Mouse (Mus musculus) right cerebral cortex, adult 2 months (tissue): ENCODE data around the gene Gm49393.
A peak's percentile ranks its signal among the peaks of the same experiment; 100 is the strongest.
"Not testable (repeated sequence)": the region's sequence is repeated elsewhere in the genome, so short reads cannot be mapped to it uniquely, and the experiment has no call there.

Source experiments
- DNase-seq, 2 experiments: peaks; one replicate each; pipeline ENCODE4 v3.0.0; 2021 to 2022; ENCODE audit warnings: low spot score in 2 of 2

Gene Gm49393

GRCm38 (mm10) chr13:60935490-60935889 is at the start of gene Gm49393:
TSS of gene Gm49393 (minus strand) at chr13:60935590.
- not testable (repeated sequence) for DNase-seq

- not testable (repeated sequence) for DNase-seq
These were observed 36.9 kb upstream of the Gm49393 start for GRCm38 (mm10) chr13:60972319-60972718.

- DNase-seq: not testable (repeated sequence)
These were observed 28.6 kb upstream of the Gm49393 start for GRCm38 (mm10) chr13:60963985-60964384.

GRCm38 (mm10) chr13:60961706-60962105 is 26.3 kb upstream of the Gm49393 start:
- DNase-seq: no peak

GRCm38 (mm10) chr13:60941884-60942283 is 6.5 kb upstream of the Gm49393 start, which contains the start of gene Tpbpa:
TSS of gene Tpbpa (minus strand) at chr13:60941984.
- not testable (repeated sequence) for DNase-seq

GRCm38 (mm10) chr13:60936500-60936901 is 1.1 kb upstream of the Gm49393 start, which contains the start of the genes Gm49391 and Ctla2a:
TSS of gene Gm49391 (minus strand) at chr13:60936571.
TSS of gene Ctla2a (minus strand) at chr13:60936625.
- DNase-seq: no peak

GRCm38 (mm10) chr13:60904780-60905179 is 30.6 kb downstream of the Gm49393 start, which contains the start of gene Tpbpb:
TSS of gene Tpbpb (minus strand) at chr13:60904880.
- DNase-seq: not testable (repeated sequence)

- no peak for DNase-seq
These were observed 38.1 kb downstream of the Gm49393 start, which contains the start of gene Ctla2b for GRCm38 (mm10) chr13:60897328-60897727. TSS of gene Ctla2b (minus strand) at chr13:60897447.

- DNase-seq: not testable (repeated sequence)
These were observed 38.6 kb downstream of the Gm49393 start, which contains the start of gene Gm49392 for GRCm38 (mm10) chr13:60896794-60897193. TSS of gene Gm49392 (minus strand) at chr13:60896894.

GRCm38 (mm10) chr13:60895406-60896160 is 39.8 kb downstream of the Gm49393 start:
- no peak for DNase-seq

GRCm38 (mm10) chr13:60892301-60892700 is 43.1 kb downstream of the Gm49393 start:
- no peak for DNase-seq

- DNase-seq: no peak
These were observed 71.1 kb downstream of the Gm49393 start, which contains the start of gene 4930486L24Rik for GRCm38 (mm10) chr13:60864281-60864680. TSS of gene 4930486L24Rik (minus strand) at chr13:60864475.

GRCm38 (mm10) chr13:60848241-60849120 is 86.9 kb downstream of the Gm49393 start:
- DNase-seq: no peak

GRCm38 (mm10) chr13:60843153-60843552 is 92.2 kb downstream of the Gm49393 start:
- DNase-seq: no peak

GRCm38 (mm10) chr13:60842703-60843102 is 92.7 kb downstream of the Gm49393 start:
- no peak for DNase-seq

GRCm38 (mm10) chr13:60839353-60839902 is 96.0 kb downstream of the Gm49393 start:
- DNase-seq: no peak

- no peak for DNase-seq
These were observed 109.3 kb downstream of the Gm49393 start for GRCm38 (mm10) chr13:60826052-60826451.

GRCm38 (mm10) chr13:60820486-60821175 is 114.8 kb downstream of the Gm49393 start:
- no peak for DNase-seq

- DNase-seq: peak; percentile 13 to 23
These were observed 115.9 kb downstream of the Gm49393 start for GRCm38 (mm10) chr13:60819469-60819868.

GRCm38 (mm10) chr13:60813722-60814121 is 121.7 kb downstream of the Gm49393 start:
- no peak for DNase-seq

GRCm38 (mm10) chr13:60812768-60813167 is 122.6 kb downstream of the Gm49393 start:
- DNase-seq: no peak
